Mouse (Mus musculus) kidney, postnatal 0 days (tissue): ENCODE data around the gene 4931414P19Rik. TPM values are rescaled to one million over a fixed set of nuclear protein-coding genes. Genes with fewer than 3 reads are reported as not detected.
A peak's percentile ranks its signal among the peaks of the same experiment; 100 is the strongest.

Experiments
- ATAC-seq: fragments of 200-750 bp; cut with Nextera tagmentation; replicated peaks from 2 replicates; pipeline ENCODE4 v1.8.0; 2017; ENCODE audit warnings: low read depth, moderate number of reproducible peaks, moderate TSS enrichment, moderate library complexity; ENCODE audit not compliant: low FRiP score
- DNase-seq: peaks from one replicate; pipeline ENCODE4 v3.0.0-alpha.2; 2016; ENCODE audit warnings: low spot score
- H3K27ac ChIP-seq: fragments of 300-500 bp; sonication (generic); 2 replicates; pipeline ENCODE4 v1.5.1; 2014; ENCODE audit warnings: mild to moderate bottlenecking
- H3K27me3 ChIP-seq: fragments of 300-500 bp; sonication (generic); 2 replicates; pipeline ENCODE4 v1.6.1; 2014; ENCODE audit warnings: low read length, mixed read lengths; ENCODE audit not compliant: insufficient read depth
- H3K36me3 ChIP-seq: fragments of 300-500 bp; sonication (generic); 2 replicates; pipeline ENCODE4 v1.6.1; 2014; ENCODE audit warnings: low read length, mixed read lengths; ENCODE audit not compliant: insufficient read depth
- H3K4me1 ChIP-seq: fragments of 300-500 bp; sonication (generic); replicated peaks from 2 replicates; pipeline ENCODE4 v1.6.1; 2014; ENCODE audit warnings: antibody characterized with exemption, low read length, mixed read lengths; ENCODE audit not compliant: insufficient read depth
- H3K4me2 ChIP-seq: fragments of 300-500 bp; sonication (generic); 2 replicates; pipeline ENCODE4 v1.6.1; 2014; ENCODE audit warnings: mild to moderate bottlenecking, low read length, moderate library complexity, mixed read lengths
- H3K4me3 ChIP-seq: fragments of 300-500 bp; sonication (generic); replicated peaks from 2 replicates; pipeline ENCODE4 v1.5.1; 2014; ENCODE audit warnings: low read depth, low read length
- H3K9ac ChIP-seq: fragments of 300-500 bp; sonication (generic); 2 replicates; pipeline ENCODE4 v1.6.1; 2014; ENCODE audit warnings: low read depth, low read length
- H3K9me3 ChIP-seq: fragments of 300-500 bp; sonication (generic); replicated peaks from 2 replicates; pipeline ENCODE4 v1.6.1; 2016; ENCODE audit warnings: low read length, inconsistent platforms, mixed read lengths
- CTCF ChIP-seq: IDR thresholded peaks from 2 replicates; pipeline ENCODE4 v1.5.1; 2016; ENCODE audit warnings: antibody characterized with exemption, low read depth, mild to moderate bottlenecking, moderate library complexity
- WGBS: fragments of 180-500 bp; shearing (Covaris S2); extraction: QIAGEN DNeasy Blood & Tissue Kit; methylation state at CpG from one replicate; pipeline ENCODE4 v1.1.7; 2014; 5-methylcytosine and 5-hydroxymethylcytosine counted together
- polyA plus RNA-seq: library from polyadenylated mRNA; unstranded; fragments of >200 nt; fragmentation: Nextera tagmentation; extraction: Ambion mirVana; gene quantifications from 2 replicates; pipeline ENCODE4 v1.2.1, GENCODE M21; 2015

Gene 4931414P19Rik
- 6.4 TPM in 2 replicates for polyA plus RNA-seq

GRCm38 (mm10) chr14:54605752-54606321, at the start of gene 4931414P19Rik:
Gene 4931414P19Rik, minus strand, starts transcription at chr14:54605993.
- DNase-seq (peak; percentile 91), ATAC-seq (peak; percentile 67)
- peak within 1 kb of the TSS; percentile 50 for H3K9ac ChIP-seq
- H3K36me3 ChIP-seq, result no peaks in the 10 kb centered on the region
- peak within 1 kb of the TSS; percentile 71 for H3K27ac ChIP-seq
- no peak for TF ChIP-seq CTCF
- WGBS, result under 1% methylated on average over 35 of the region's 39 CpGs
- H3K4me2 ChIP-seq, result peak within 1 kb of the TSS; percentile 55
- H3K4me3 ChIP-seq, result peak within 1 kb of the TSS; percentile 34
- H3K9me3 ChIP-seq, result no peaks in the 10 kb centered on the region
- 0 out of 2 replicates have a peak, but pooled peaks cover 5% of the 10 kb centered on the region for H3K4me1 ChIP-seq
- no peaks in the 10 kb centered on the region for H3K27me3 ChIP-seq

GRCm38 (mm10) chr14:54653496-54653895, 47.7 kb upstream of the 4931414P19Rik start:
- H3K4me3 ChIP-seq, result peak overlapping the region; percentile 76
- no peaks in the 10 kb centered on the region for H3K27me3 ChIP-seq
- peak overlapping the region; percentile 72 for H3K4me2 ChIP-seq
- ATAC-seq, result peak; percentile 89
- DNase-seq, result peak; percentile 96
- under 1% methylated on average over 12 of the region's 12 CpGs for WGBS
- peaks cover 40% of the 10 kb centered on the region for H3K36me3 ChIP-seq
- peaks cover 6% of the 10 kb centered on the region; the same call in 1 of the 2 replicates for H3K4me1 ChIP-seq
- H3K9me3 ChIP-seq, result no peaks in the 10 kb centered on the region
- peak overlapping the region; percentile 82 for H3K27ac ChIP-seq
- peak; percentile 23; the same call in 1 of the 2 replicates for TF ChIP-seq CTCF
- peak overlapping the region; percentile 83 for H3K9ac ChIP-seq

- Histone ChIP-seq H3K4me1 (peaks cover 6% of the 10 kb centered on the region; the same call in 1 of the 2 replicates), H3K9me3 (no peaks in the 10 kb centered on the region), H3K27ac (peak overlapping the region; percentile 82), H3K4me3 (peak overlapping the region; percentile 76), H3K4me2 (peak overlapping the region; percentile 72), H3K36me3 (peaks cover 42% of the 10 kb centered on the region), H3K27me3 (no peaks in the 10 kb centered on the region), H3K9ac (peak overlapping the region; percentile 83)
- 0% methylated on average over 7 of the region's 7 CpGs for WGBS
- DNase-seq, result peak; percentile 12
- ATAC-seq, result no peak
- TF ChIP-seq CTCF, result no peak
These were observed 47.0 kb upstream of the 4931414P19Rik start for GRCm38 (mm10) chr14:54652787-54653186.

- no peak overlapping the region for H3K4me2 ChIP-seq
- H3K9ac ChIP-seq, result no peak overlapping the region
- H3K27me3 ChIP-seq, result no peaks in the 10 kb centered on the region
- 79% methylated on average over 4 of the region's 4 CpGs for WGBS
- no peak for ATAC-seq
- DNase-seq, result no peak
- TF ChIP-seq CTCF, result no peak
- no peak overlapping the region for H3K4me3 ChIP-seq
- H3K27ac ChIP-seq, result no peak overlapping the region
- no peaks in the 10 kb centered on the region for H3K9me3 ChIP-seq
- peaks cover 40% of the 10 kb centered on the region for H3K36me3 ChIP-seq
- H3K4me1 ChIP-seq, result peaks cover 6% of the 10 kb centered on the region; the same call in 1 of the 2 replicates
These were observed 45.8 kb upstream of the 4931414P19Rik start for GRCm38 (mm10) chr14:54651556-54651955.

- peaks cover 42% of the 10 kb centered on the region for H3K36me3 ChIP-seq
- ATAC-seq, result peak; percentile 49
- WGBS, result 56% methylated on average over 23 of the region's 23 CpGs
These were observed 45.0 kb upstream of the 4931414P19Rik start for GRCm38 (mm10) chr14:54650621-54651454.

GRCm38 (mm10) chr14:54647900-54648299, 42.1 kb upstream of the 4931414P19Rik start:
- ATAC-seq, result no peak
- H3K27me3 ChIP-seq, result no peaks in the 10 kb centered on the region
- 74% methylated on average over 4 of the region's 4 CpGs for WGBS
- no peak overlapping the region for H3K9ac ChIP-seq
- no peak overlapping the region for H3K4me3 ChIP-seq
- no peak for DNase-seq
- no peak overlapping the region for H3K27ac ChIP-seq
- no peak overlapping the region for H3K4me2 ChIP-seq
- peaks cover 64% of the 10 kb centered on the region for H3K36me3 ChIP-seq
- H3K4me1 ChIP-seq, result peaks cover 5% of the 10 kb centered on the region; the same call in 1 of the 2 replicates
- TF ChIP-seq CTCF, result no peak
- no peaks in the 10 kb centered on the region for H3K9me3 ChIP-seq

More at GRCm38 (mm10) chr14:54650621-54651454, 45.0 kb upstream of the 4931414P19Rik start:
- peak; percentile 99 for TF ChIP-seq CTCF
- Histone ChIP-seq H3K4me1 (peaks cover 6% of the 10 kb centered on the region; the same call in 1 of the 2 replicates), H3K27ac (no peak overlapping the region), H3K9me3 (no peaks in the 10 kb centered on the region), H3K4me2 (no peak overlapping the region), H3K27me3 (no peaks in the 10 kb centered on the region), H3K4me3 (no peak overlapping the region), H3K9ac (no peak overlapping the region)
- peak; percentile 97 for DNase-seq
